Mouse (Mus musculus): Measurements from ENCODE around the gene Msrb3.

DNA sequence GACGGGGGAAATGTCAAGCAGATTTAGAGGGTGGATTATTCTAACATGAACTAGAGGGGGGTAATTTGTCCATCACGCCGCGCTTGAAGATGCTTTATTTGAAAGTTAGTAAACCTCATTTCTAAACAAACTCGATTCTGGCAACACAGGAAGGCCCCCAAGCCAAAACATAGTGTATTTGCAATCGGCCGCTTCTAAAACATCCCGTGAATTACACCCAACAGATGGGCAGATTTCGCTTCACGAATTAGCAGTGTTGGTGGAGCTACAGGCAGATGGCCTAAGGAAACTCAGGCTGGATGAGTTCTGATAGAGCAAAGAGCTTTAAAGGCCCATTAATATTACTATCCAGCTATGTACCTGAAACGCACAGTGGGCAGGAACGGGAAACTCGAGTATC, 1.2 kb upstream of the Msrb3 start:
- TF ChIP-seq CHD1 (IDR thresholded peaks at IDR 0.05; ENCODE audit: low read depth, low read length) (no peak), CTCF (IDR thresholded peaks at IDR 0.05 in 2 of 3, conservative IDR thresholded peaks at IDR 0.05 in 1 of 3; ENCODE audit: control insufficient read depth in 1 of 3, insufficient read depth in 1 of 3, low read depth in 2 of 3, low read length in 3 of 3, poor library complexity in 1 of 3, severe bottlenecking in 1 of 3) (no peak), ETS1 (IDR thresholded peaks at IDR 0.05; ENCODE audit: low read depth, low read length) (no peak), GATA1 (IDR thresholded peaks at IDR 0.05; ENCODE audit: low read depth, low read length) (no peak), TCF12 (IDR thresholded peaks at IDR 0.05; ENCODE audit: low read depth, low read length) (no peak), ZNF384 (IDR thresholded peaks at IDR 0.05; ENCODE audit: low read depth, low read length) (no peak), TAL1 (IDR thresholded peaks at IDR 0.05; ENCODE audit: low read length) (no peak), UBTF (IDR thresholded peaks at IDR 0.05; ENCODE audit: borderline replicate concordance, insufficient read depth, low read depth, low read length) (no peak), EP300 (IDR thresholded peaks at IDR 0.05; ENCODE audit: low read depth in 1 of 2, low read length in 2 of 2) (no peak), POLR2A (IDR thresholded peaks at IDR 0.05; ENCODE audit: control insufficient read depth in 1 of 2, insufficient read depth in 1 of 2, low read depth in 1 of 2, low read length in 2 of 2, poor library complexity in 1 of 2) (no peak), ZC3H11A (IDR thresholded peaks at IDR 0.05; ENCODE audit: low read depth, low read length) (no peak)

All from MEL (cell line).